Mouse (Mus musculus): ENCODE results near the gene Nop56.

DNA sequence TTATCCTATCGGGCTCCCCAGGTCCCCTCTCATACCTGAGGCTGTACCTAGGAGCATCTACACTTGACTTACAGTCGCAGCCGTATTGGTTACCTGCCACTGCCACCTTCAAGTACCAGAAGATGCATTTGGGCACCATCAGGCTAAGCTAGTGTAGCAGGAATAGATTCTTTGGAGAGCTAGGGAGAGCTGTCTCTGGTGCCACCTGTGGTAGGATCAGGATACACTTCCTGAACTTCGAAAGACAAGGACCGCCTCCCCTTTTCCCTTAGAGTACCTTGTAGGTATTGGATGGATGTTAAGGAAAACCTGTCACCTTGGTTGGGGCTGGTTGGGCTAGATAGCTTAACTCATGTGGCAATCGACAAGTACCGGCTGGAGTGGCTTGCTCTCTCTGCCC, 6.2 kb upstream of the Nop56 start:
- TF ChIP-seq CTCF (IDR thresholded peaks at IDR 0.05; ENCODE audit: low read depth) (peak; percentile 36), EP300 (optimal IDR thresholded peaks at IDR 0.05) (no peak)
